Mouse (Mus musculus) embryonic fibroblast, embryonic 13.5 days (primary cell): ENCODE data around the gene Bach2.

Source experiments
- CTCF ChIP-seq: IDR thresholded peaks from 2 replicates; pipeline ENCODE4 v1.5.1; 2011; ENCODE audit warnings: mild to moderate bottlenecking, control low read depth, low read length, moderate library complexity, borderline replicate concordance; ENCODE audit not compliant: insufficient read depth
- POLR2A ChIP-seq: IDR thresholded peaks from 2 replicates; pipeline ENCODE4 v1.6.1; 2011; ENCODE audit warnings: low read depth, mild to moderate bottlenecking, control low read depth, low read length, moderate library complexity

DNA sequence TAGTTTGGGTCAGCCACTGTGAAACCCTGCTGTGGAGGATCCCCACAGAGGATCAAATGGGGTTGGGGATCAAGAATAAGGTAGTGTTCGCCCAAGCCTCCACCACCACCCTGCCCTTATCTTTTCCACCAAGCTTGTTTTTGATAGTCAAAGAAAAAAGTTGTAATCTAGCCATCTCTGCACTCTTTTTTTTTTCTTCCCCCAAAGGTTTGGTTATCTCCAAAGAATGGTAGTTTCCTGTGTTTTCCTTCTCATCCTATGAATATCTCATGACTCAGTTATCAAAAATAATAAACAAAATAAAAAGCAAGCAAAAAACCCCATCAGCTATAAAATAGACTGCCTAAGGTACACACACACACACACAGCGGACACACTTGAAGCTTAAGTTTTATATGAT is 28.6 kb upstream of the Bach2 start:
- TF ChIP-seq POLR2A, result no peak
- no peak for TF ChIP-seq CTCF
